Mouse (Mus musculus) forebrain, embryonic 16.5 days (tissue): ENCODE data around the gene Pea15a. TPM values are rescaled to one million over a fixed set of nuclear protein-coding genes. Genes with fewer than 3 reads are reported as not detected.
"Not testable (repeated sequence)": the region's sequence is repeated elsewhere in the genome, so short reads cannot be mapped to it uniquely, and the experiment has no call there.

ENCODE experiments used
- ATAC-seq: fragments of 200-750 bp; cut with Nextera tagmentation; 2 replicates; pipeline ENCODE4 v1.8.0; 2017; ENCODE audit warnings: mild to moderate bottlenecking, moderate library complexity
- H3K27ac ChIP-seq: fragments of 300-500 bp; sonication (generic); 2 replicates; pipeline ENCODE4 v1.5.1; 2014; ENCODE audit warnings: low read length, control low read depth
- H3K27me3 ChIP-seq: fragments of 300-500 bp; sonication (generic); replicated peaks from 2 replicates; pipeline ENCODE4 v1.6.1; 2014; ENCODE audit warnings: low read length; ENCODE audit not compliant: control insufficient read depth, insufficient read depth
- H3K36me3 ChIP-seq: fragments of 300-500 bp; sonication (generic); 2 replicates; pipeline ENCODE4 v1.6.1; 2014; ENCODE audit not compliant: control insufficient read depth, insufficient read depth
- H3K4me1 ChIP-seq: fragments of 300-500 bp; sonication (generic); replicated peaks from 2 replicates; pipeline ENCODE4 v1.6.1; 2014; ENCODE audit warnings: low read length; ENCODE audit not compliant: control insufficient read depth, insufficient read depth
- H3K4me2 ChIP-seq: fragments of 300-500 bp; sonication (generic); 2 replicates; pipeline ENCODE4 v1.6.1; 2014; ENCODE audit warnings: mild to moderate bottlenecking, low read length, control low read depth
- H3K4me3 ChIP-seq: fragments of 300-500 bp; sonication (generic); replicated peaks from 2 replicates; pipeline ENCODE4 v1.5.1; 2014; ENCODE audit warnings: mild to moderate bottlenecking, low read length, control low read depth
- H3K9ac ChIP-seq: fragments of 300-500 bp; sonication (generic); replicated peaks from 2 replicates; pipeline ENCODE4 v1.6.1; 2014; ENCODE audit warnings: low read depth, low read length, control low read depth
- H3K9me3 ChIP-seq: fragments of 300-500 bp; sonication (generic); 2 replicates; pipeline ENCODE4 v1.6.1; 2016; ENCODE audit warnings: low read length; ENCODE audit not compliant: control insufficient read depth
- WGBS: fragments of 180-500 bp; shearing (Covaris S2); extraction: QIAGEN DNeasy Blood & Tissue Kit; methylation state at CpG from one replicate; pipeline ENCODE4 v1.1.7; 2014; 5-methylcytosine and 5-hydroxymethylcytosine counted together
- polyA plus RNA-seq: library from polyadenylated mRNA; unstranded; fragments of >200 nt; fragmentation: Nextera tagmentation; extraction: Ambion mirVana; gene quantifications from 2 replicates; pipeline ENCODE4 v1.2.1, GENCODE M21; 2015

Pea15a gene
- 472 and 511 TPM in 2 replicates for polyA plus RNA-seq

- H3K36me3 ChIP-seq: no peaks in the 10 kb centered on the region
- peak within 1 kb of the TSS; percentile 91 for H3K27ac ChIP-seq
- H3K4me1 ChIP-seq: peaks cover 55% of the 10 kb centered on the region
- peak within 1 kb of the TSS; percentile 95 for H3K4me2 ChIP-seq
- peak; percentile 73 for ATAC-seq
- H3K4me3 ChIP-seq: peak within 1 kb of the TSS; percentile 69
- H3K9me3 ChIP-seq: no peaks in the 10 kb centered on the region
- H3K27me3 ChIP-seq: no peaks in the 10 kb centered on the region
- 0% methylated on average over 34 of the region's 40 CpGs for WGBS
- peak within 1 kb of the TSS; percentile 91 for H3K9ac ChIP-seq
These were observed at the start of gene Pea15a for GRCm38 (mm10) chr1:172206141-172206917. TSS of gene Pea15a (minus strand) at chr1:172206804.

GRCm38 (mm10) chr1:172247679-172248078, 41.1 kb upstream of the Pea15a start:
- ATAC-seq: peak; percentile 72
- no peaks in the 10 kb centered on the region for H3K27me3 ChIP-seq
- no peak overlapping the region for H3K9ac ChIP-seq
- H3K4me2 ChIP-seq: no peak overlapping the region
- no peaks in the 10 kb centered on the region for H3K36me3 ChIP-seq
- H3K4me1 ChIP-seq: peaks cover 2% of the 10 kb centered on the region; the same call in 1 of the 2 replicates
- no peak overlapping the region for H3K4me3 ChIP-seq
- H3K27ac ChIP-seq: no peak overlapping the region
- 43% methylated on average over 2 of the region's 2 CpGs for WGBS
- H3K9me3 ChIP-seq: no peaks in the 10 kb centered on the region

- Histone ChIP-seq H3K9me3 (no peaks in the 10 kb centered on the region), H3K36me3 (no peaks in the 10 kb centered on the region), H3K4me1 (peaks cover 2% of the 10 kb centered on the region; the same call in 1 of the 2 replicates), H3K27ac (no peak overlapping the region), H3K4me3 (no peak overlapping the region), H3K4me2 (no peak overlapping the region), H3K27me3 (no peaks in the 10 kb centered on the region), H3K9ac (no peak overlapping the region)
- WGBS: 65% methylated on average over 4 of the region's 4 CpGs
- ATAC-seq: no peak
These were observed 40.6 kb upstream of the Pea15a start for GRCm38 (mm10) chr1:172247216-172247615.

GRCm38 (mm10) chr1:172244645-172245044, 38.0 kb upstream of the Pea15a start:
- ATAC-seq, H3K36me3 ChIP-seq, H3K9me3 ChIP-seq, H3K9ac ChIP-seq, H3K4me1 ChIP-seq, H3K4me2 ChIP-seq, H3K27ac ChIP-seq, H3K27me3 ChIP-seq, H3K4me3 ChIP-seq: not testable (repeated sequence)
- WGBS: 52% methylated on average over 23 of the region's 23 CpGs

GRCm38 (mm10) chr1:172243547-172244205, 37.1 kb upstream of the Pea15a start:
- H3K9me3 ChIP-seq: no peaks in the 10 kb centered on the region
- peaks cover 2% of the 10 kb centered on the region; the same call in 1 of the 2 replicates for H3K4me1 ChIP-seq
- 0 out of 2 replicates have a peak overlapping the region, but pooled peaks have one; percentile 5 for H3K4me2 ChIP-seq
- H3K9ac ChIP-seq: no peak overlapping the region
- no peaks in the 10 kb centered on the region for H3K27me3 ChIP-seq
- WGBS: 31% methylated on average over 16 of the region's 16 CpGs
- H3K36me3 ChIP-seq: no peaks in the 10 kb centered on the region
- H3K27ac ChIP-seq: no peak overlapping the region
- ATAC-seq: no peak; the same call in 1 of the 2 replicates
- H3K4me3 ChIP-seq: no peak overlapping the region

GRCm38 (mm10) chr1:172242401-172242800, 35.8 kb upstream of the Pea15a start:
- Histone ChIP-seq H3K9me3 (no peaks in the 10 kb centered on the region), H3K27ac (peak overlapping the region; percentile 57), H3K36me3 (no peaks in the 10 kb centered on the region), H3K4me2 (no peak overlapping the region), H3K9ac (no peak overlapping the region), H3K4me1 (peaks cover 1% of the 10 kb centered on the region; the same call in 1 of the 2 replicates), H3K27me3 (no peaks in the 10 kb centered on the region), H3K4me3 (no peak overlapping the region)
- peak; percentile 94 for ATAC-seq
- WGBS: 10% methylated on average over 2 of the region's 2 CpGs

GRCm38 (mm10) chr1:172240945-172241708, 34.5 kb upstream of the Pea15a start:
- Histone ChIP-seq H3K27ac (no peak overlapping the region), H3K4me2 (no peak overlapping the region), H3K9me3 (no peaks in the 10 kb centered on the region), H3K4me1 (no peaks in the 10 kb centered on the region; the same call in 1 of the 2 replicates), H3K4me3 (no peak overlapping the region), H3K36me3 (no peaks in the 10 kb centered on the region), H3K27me3 (no peaks in the 10 kb centered on the region), H3K9ac (no peak overlapping the region)
- 30% methylated on average over 6 of the region's 6 CpGs for WGBS
- ATAC-seq: no peak

- Histone ChIP-seq H3K36me3 (no peaks in the 10 kb centered on the region), H3K9me3 (no peaks in the 10 kb centered on the region), H3K4me1 (no peaks in the 10 kb centered on the region), H3K27ac (no peak overlapping the region), H3K4me3 (no peak overlapping the region), H3K27me3 (no peaks in the 10 kb centered on the region), H3K9ac (no peak overlapping the region), H3K4me2 (no peak overlapping the region)
- WGBS: 92% methylated on average over 1 of the region's 1 CpGs
- no peak for ATAC-seq
These were observed 22.6 kb upstream of the Pea15a start for GRCm38 (mm10) chr1:172229215-172229614.

DNA sequence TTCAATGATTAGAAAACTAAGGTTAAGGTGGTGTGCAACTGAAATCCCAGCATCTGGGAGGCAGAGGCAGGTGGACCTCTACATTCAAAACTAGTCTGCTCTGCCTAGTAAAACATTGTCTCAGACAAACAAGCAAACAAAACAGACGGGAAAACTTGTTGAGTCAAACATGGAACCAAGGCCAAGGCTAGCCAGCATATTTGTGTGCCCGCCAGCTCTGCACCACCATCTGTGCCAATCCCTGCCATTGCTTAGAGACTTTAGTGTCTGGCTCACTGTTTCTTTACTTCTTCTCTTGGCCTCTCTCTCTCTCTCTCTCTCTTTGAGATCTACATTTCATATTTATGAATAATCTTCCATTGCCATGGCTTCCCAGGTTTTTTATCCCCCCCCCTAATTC, 21.6 kb upstream of the Pea15a start:
- WGBS: 52% methylated on average over 2 of the region's 2 CpGs
- no peak for ATAC-seq
- Histone ChIP-seq H3K36me3 (no peaks in the 10 kb centered on the region), H3K27ac (no peak overlapping the region), H3K4me1 (no peaks in the 10 kb centered on the region), H3K4me2 (no peak overlapping the region), H3K4me3 (no peak overlapping the region), H3K9ac (no peak overlapping the region), H3K9me3 (no peaks in the 10 kb centered on the region), H3K27me3 (no peaks in the 10 kb centered on the region)
